Mouse (Mus musculus): ENCODE measurements around the gene Vstm2l.

The Vstm2l gene

GRCm38 (mm10) chr2:157932655-157933054 lies 18.2 kb downstream of the Vstm2l start:
- DNase-seq (ENCODE audit: low spot score in 2 of 2): no peak

DNA sequence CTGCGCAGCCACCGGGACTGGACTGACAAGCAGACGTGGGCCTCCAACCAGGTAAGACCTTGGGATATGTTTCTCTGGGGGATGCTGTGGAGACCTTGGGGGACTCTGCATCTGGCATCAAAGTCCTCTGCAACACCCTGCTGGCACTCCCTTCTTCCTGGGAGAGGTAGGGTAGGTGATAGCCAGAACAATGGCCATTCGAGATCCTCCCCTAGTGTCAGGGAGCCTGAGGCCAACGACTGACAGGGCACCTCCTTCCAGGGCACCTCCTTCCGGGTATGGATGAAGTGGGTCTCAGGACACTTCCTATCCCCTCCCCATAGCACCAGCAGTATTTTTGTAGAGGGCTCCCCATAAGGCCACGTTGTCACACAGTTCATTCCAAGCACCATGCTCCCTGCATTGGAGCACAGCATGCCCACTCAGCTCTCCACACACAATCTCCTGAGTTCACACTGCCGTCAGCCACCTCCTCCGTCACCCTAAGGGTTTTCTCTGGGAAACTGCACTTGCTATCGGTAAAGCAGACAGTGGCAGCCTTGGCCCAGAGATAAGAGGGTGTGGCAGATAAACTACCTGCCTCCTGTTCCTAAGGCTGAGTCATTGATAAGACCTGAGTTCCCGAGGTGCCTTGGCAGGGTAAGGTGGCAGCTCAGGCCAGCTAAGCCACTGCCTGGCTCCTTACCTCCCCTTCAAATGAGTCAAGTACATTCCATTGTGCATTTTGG lies 21.2 kb downstream of the Vstm2l start:
- DNase-seq (ENCODE audit: low spot score in 2 of 2): no peak

- no peak for DNase-seq (ENCODE audit: low spot score in 2 of 2)
Measured at GRCm38 (mm10) chr2:157936676-157937075, 22.2 kb downstream of the Vstm2l start.

DNA sequence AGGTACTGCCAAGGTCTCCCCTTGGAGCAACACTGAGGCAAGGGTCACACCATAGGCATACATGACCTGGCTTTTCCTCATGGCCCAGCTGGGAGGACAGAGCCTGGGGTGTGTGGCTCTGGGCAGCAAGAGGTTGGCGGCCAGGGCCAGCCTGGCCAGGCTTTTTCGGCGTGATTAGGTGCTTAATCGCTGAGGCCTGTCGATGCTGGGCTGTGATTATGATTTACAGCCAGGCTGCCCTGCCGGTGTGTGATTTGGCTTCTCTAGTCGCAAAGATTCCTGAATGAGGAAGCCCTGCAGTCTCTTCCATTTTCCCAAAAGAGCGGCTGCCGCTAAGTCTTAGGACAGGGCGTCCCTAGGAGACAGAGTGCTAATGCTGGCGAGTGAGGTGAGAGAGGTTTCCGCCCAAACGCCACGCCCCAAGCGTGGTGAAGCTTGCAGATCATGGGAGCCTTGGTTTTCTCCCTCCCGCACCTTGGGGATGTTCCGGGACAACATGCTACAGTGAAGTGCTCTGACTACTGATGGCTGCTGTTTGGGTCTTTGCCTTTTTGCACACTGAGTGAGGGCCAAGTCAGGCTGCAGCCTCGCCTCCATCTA lies 26.2 kb downstream of the Vstm2l start:
- DNase-seq (ENCODE audit: low spot score in 2 of 2): no peak

DNA sequence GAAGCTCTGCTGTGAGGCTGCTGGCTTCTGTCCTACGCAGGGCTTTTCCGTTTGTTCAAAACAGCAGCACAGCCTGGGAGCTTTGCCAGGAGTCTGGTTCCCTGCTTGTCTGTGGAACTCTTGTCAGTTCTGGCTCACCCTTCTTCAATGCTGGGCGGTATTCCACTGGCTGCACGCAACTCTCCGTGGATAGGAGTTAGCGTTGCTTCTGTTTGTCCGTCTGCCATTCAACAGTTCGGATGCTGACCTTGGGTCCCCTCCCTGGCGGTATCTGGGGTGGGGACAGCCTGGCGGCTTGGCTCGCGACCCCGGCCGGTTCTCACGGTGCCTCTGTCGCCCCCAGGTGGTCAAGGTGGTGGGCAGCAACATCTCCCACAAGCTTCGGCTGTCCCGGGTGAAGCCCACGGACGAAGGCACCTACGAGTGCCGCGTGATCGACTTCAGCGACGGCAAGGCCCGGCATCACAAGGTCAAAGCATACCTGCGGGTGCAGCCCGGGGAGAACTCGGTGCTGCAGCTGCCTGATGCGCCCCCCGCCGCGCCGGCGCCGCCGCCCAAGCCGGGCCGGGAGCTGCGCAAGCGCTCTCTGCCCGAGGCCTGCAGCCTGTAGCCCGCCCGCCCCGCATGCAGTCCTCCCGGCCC lies 29.2 kb downstream of the Vstm2l start:
- peak; percentile 71 to 79 for DNase-seq (ENCODE audit: low spot score in 2 of 2)

DNA sequence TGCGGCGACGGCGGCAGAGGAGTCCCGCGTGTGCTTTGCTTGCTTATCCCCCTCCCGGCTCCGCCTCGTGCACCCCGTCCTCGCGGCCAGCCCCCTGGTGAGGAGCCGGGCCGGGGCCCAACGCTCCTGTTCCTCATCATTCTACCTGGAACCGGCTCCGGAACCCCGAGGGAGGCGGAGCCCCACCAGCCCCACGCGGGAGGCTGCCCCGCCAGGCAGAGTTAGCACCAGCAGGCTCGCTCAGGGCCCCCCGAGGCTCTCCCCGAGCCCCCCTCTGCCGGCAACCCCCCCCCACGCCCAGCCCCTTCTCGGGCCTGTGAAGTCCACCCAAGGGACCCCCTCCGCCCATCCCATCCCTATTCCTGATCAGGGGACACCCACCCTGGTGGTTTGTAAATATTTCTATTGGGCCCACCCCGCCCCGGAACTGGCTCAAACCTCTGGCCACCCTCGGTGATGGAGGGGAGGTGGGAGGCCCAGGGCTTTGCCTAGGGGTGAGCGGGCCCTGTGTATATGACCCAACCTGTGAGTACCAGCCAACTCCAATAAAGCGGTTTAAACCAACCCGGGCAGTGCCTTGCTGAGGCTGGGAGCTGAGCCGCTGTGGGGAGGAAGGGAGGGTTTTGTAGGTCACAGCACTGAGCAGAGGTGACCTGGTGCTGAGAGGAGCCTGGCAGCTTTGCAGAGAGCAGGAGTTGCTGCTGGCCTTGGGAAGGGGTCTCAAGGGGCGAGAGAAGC lies 29.9 kb downstream of the Vstm2l start:
- no peak for DNase-seq (ENCODE audit: low spot score in 2 of 2)

- no peak for DNase-seq (ENCODE audit: low spot score in 2 of 2)
Measured at GRCm38 (mm10) chr2:157953978-157954377, 39.5 kb downstream of the Vstm2l start.

DNA sequence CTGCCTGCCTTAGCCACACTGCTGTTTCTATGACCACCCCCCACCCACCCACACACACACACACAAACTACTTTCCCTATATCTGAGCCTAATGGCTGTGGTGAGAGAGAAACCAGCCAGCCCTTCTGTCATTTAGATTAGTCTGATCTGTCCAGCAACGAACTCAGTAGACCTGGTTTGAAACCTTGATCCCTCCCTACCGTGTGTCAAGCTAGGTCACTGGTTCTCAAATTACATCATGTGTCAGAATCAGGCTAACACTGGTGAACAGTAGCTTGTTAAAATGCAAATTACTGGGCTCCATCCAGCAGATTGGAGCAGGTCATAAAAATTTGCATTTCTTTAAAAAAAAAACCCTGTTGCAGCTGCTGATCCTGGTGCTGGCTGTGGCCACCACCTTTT lies 43.3 kb downstream of the Vstm2l start:
- no peak for DNase-seq (ENCODE audit: low spot score in 2 of 2)

- DNase-seq (ENCODE audit: low spot score in 2 of 2): no peak
Measured at GRCm38 (mm10) chr2:157967856-157968255, 53.4 kb downstream of the Vstm2l start.

DNA sequence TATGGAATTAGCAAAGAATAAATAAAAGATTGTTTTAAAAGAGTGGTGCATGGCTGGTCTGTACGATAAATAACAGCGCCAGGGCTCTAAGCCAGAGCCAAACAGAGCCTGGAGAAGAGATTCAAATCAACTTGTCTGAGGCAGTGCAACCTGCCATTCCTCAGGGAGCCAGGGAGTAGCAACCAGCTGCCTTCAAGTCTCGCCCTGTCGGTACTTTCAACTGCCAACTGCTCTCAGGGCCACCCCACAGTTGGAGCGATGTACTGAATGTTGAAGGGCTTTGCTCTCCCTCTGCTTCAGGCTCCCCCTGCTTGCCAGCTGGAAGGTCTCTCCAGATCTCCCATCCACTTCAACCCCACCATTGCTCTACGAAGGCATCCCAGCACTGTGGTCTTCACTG lies 55.7 kb downstream of the Vstm2l start:
- DNase-seq (ENCODE audit: low spot score in 2 of 2): no peak

DNA sequence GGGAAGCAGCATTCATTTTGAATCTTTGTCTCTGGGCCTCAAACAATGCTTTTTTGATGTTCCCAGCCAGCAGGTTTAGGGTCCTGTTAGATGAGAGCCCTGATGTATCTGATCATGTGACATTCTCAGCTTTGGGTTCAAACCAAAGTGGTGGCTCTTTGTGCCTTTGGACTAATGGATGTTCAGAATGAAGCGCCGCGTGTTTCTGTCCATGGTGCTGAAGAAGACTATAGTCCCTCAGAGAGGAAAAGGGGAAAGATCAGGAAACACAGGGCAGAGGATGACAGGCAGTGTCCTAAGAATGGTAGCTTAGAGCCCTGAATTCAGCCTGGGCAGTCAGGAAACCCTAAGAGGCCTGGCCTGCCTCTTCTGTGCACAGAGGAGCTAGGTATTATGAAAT lies 56.2 kb downstream of the Vstm2l start:
- DNase-seq (ENCODE audit: low spot score in 2 of 2): no peak

DNA sequence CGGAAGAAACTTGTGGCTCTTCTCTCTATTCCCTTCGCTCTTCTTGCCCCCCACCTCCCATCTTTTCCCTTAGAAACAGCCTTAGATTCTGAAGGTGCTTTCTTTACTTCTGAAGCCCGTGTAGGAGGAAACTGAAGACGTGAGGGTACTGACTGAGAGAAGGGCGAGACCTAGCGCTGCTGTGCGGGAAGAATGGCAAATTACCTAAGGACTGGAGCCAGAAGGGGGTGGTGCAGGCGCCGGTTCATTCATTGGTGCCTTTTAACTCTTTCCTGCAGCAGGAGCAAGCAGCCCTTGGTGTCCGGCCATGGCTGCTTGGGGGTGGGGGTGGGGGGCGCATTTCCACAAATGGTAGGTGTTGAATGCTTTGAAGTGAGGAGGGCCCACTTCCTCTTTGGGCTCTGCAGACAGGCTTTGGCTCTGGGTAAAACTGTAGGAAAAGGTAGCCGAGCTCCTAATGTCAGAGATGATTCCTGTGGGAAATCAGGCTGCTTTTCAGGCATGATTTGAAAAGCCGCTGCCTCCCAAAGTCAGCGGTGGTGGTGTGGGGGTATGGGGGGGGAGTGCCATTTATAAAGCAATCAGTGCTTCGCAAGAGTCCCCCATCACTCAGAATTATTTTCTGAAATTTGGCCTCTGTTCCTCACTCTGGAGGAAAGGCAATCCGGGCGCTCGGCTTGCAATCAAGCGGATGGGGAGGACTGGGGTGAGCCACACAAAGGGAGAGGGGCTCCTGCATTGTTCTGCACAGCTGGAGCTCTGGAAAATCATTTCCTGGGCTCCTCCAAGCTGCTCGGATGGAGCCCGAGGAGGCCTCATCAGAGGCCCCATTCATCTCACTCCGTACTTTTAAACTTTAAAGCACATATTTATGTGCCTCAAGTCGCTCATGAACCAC lies 60.4 kb downstream of the Vstm2l start:
- no peak for DNase-seq (ENCODE audit: low spot score in 2 of 2)

- DNase-seq (ENCODE audit: low spot score in 2 of 2): no peak
Measured at GRCm38 (mm10) chr2:157975595-157975994, 61.1 kb downstream of the Vstm2l start.

- DNase-seq (ENCODE audit: low spot score in 2 of 2): no peak
Measured at GRCm38 (mm10) chr2:157979241-157979640, 64.8 kb downstream of the Vstm2l start.

DNA sequence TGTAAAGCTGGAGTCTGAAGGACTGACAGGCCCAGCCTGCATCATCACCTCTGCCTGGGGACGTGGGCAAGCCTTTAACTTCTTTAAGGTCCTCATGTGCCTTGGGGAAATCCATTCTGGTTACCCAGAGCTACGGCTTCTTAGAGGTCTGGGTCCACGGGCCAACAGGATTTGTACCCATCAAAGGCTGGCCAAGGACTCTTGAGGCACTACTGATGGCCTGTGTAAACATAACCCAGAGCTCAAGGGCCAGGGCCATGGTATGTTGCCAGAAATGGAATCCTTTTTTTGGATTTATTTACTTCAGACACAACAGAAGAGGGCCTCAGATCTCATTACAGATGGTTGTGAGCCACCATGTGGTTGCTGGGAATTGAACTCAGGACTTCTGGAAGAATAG lies 68.3 kb downstream of the Vstm2l start:
- DNase-seq (ENCODE audit: low spot score in 2 of 2): no peak

DNA sequence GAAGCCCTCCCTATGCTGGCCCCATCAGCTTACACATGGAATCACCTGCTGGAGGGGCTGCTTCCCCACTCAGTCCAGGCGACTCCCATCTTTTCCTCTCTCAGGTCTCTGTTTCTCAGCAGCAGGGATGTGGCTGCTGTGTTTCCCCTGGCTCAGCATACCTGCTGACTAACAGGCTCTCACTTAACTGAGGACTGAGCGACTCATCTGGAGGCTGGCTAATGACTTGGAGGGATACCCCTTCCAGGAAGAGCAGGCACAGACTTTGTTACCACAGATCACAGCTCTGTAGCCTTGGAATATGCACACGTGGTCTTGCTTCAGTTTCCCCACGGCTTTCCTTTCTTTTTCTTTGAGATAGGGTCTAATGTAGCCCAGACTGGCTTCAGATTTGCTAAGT lies 68.8 kb downstream of the Vstm2l start:
- no peak for DNase-seq (ENCODE audit: low spot score in 2 of 2)

DNA sequence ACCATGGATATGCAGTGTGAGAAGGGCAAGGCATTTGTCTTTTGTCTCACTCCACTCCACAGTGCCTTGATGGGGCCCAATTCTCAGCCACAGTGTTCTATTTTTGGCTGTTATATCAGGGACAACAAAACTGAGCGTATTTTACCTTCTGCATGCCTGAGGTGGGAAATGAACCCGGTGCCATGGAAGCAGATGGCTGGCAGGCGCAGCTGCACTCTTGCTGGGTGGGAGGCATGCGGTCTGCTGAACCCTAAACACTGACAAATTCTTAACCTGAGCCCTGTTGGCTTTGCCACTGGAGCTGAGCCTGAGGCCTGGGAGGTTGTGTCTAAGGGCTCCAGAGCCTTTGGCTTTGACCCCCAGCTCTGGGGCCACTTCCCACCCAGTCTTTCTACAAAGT lies 71.2 kb downstream of the Vstm2l start:
- DNase-seq (ENCODE audit: low spot score in 2 of 2): no peak

DNA sequence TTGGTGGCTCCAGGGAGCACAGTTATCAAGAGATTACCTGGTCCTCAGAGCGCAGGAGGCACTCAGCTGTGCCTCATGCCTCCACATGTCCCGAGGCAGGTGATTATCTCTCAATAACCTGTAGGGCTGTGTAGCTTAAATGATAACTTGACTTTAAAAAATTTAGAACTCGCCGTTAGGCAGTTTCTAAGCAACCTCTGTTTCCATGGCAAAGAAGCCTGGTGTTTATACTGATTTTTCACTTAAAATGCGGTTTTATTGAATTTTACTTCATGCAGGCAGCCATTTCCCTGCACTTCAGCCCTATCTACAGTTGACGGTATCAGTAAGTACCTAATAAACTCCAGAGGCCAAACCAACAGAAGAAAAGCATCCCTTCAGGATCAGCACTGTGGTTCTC lies 71.8 kb downstream of the Vstm2l start:
- no peak for DNase-seq (ENCODE audit: low spot score in 2 of 2)

DNA sequence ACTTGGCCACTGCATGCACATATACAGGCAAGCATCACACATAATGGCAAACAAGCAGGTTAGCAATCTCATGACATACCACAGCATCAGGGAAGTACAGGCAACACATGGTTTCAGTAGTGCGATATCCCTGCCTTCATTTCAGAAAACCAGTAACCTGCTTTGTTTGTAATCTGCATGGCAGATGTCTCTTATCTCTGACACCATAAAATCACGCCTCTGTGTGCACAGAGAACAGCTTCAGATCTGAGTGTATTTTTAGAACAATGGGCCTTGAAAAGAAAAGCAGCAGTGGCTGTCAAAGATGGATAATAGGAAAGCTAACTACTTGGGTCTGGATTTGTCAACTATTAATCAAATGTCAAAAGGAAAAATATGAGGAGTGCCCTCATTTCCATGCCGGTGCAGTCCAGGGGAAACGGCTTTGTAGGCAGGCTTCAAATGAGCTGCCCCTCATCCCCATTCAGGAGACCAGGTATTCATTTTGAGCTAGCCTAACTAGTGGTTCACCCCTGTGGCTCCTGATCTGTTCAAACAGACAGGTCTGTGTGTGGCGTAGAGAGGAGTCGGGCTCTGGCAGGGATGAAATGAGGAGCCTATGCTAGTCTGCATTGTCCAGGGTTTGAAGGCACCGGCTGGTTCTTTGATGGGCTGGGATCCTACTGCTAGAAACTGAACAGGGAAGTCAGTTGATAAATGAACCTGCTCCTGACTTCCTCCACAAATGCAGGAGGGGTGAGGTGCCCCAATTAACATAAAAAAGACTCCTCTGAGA lies 74.2 kb downstream of the Vstm2l start:
- DNase-seq (ENCODE audit: low spot score in 2 of 2): no peak

GRCm38 (mm10) chr2:157989946-157990345 lies 75.5 kb downstream of the Vstm2l start:
- DNase-seq (ENCODE audit: low spot score in 2 of 2): no peak

DNA sequence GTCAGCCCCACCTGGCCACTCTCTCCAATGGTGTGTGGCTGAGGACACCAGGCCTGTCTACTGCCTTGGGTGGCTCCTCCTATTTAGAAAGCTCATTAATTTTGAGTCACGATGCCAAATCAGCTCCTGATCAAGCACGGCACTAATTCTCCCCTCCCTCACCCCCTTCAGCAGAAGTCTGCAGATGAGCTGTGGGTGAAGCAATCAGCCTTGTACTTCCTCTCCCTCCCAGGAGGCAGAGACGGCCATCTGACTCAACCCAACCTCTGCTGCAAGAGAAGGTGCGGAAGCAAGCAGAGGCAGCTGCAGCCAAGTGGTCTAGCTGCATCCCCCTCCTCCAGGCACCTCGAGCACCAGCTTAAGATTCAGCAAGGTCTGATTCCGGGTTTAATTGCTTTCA lies 76.6 kb downstream of the Vstm2l start:
- DNase-seq (ENCODE audit: low spot score in 2 of 2): no peak
